ENCODE assay signal across 8 mouse cellular contexts in genomic region chr17:65782551-65783141, GRCm38 (mm10). TPM values are rescaled to one million over a fixed set of nuclear protein-coding genes. Genes with fewer than 3 reads are reported as not detected.
DNase-seq lines count a peak whose midpoint lies in the region; ATAC-seq lines count a peak whose summit lies in the region.

Ppp4r1 (plus strand) TSS chr17:65782573.

- no peaks in the 10 kb centered on the region for H3K27me3 ChIP-seq in hindbrain, embryonic 11.5 days (ENCODE audit: control insufficient read depth, insufficient read depth, low read length)

- H3K4me3 ChIP-seq in hindbrain, embryonic 11.5 days (ENCODE audit: low read depth, low read length): peak within 1 kb of the TSS; percentile 91

- H3K4me2 ChIP-seq in hindbrain, embryonic 11.5 days (replicated peaks; ENCODE audit: low read depth, low read length): peak within 1 kb of the TSS; percentile 75

- DNase-seq in MN1 (ENCODE audit: low spot score): peak; percentile 93
- DNase-seq in cerebellum, adult 9-11 months: peak; percentile 89
- DNase-seq in frontal cortex, postnatal 10 days (ENCODE audit: low spot score in 2 of 2): peak; percentile 72 to 78
- DNase-seq in hindbrain, embryonic 11.5 days (ENCODE audit: low spot score): peak; percentile 85
- peak; percentile 54 to 65 for DNase-seq in layer of hippocampus, postnatal 25 days (ENCODE audit: extremely low spot score in 1 of 2, low spot score in 1 of 2)
- peak; percentile 84 for DNase-seq in lung, postnatal 25 days (ENCODE audit: low spot score)
- DNase-seq in retina, embryonic 14.5 days (ENCODE audit: low spot score): peak; percentile 79
- peak; percentile 77 for DNase-seq in thymus, postnatal 4 days

- H3K36me3 ChIP-seq in hindbrain, embryonic 11.5 days (ENCODE audit: control insufficient read depth, insufficient read depth, low read length): no peaks in the 10 kb centered on the region

- no peaks in the 10 kb centered on the region for H3K9me3 ChIP-seq in hindbrain, embryonic 11.5 days (ENCODE audit: control insufficient read depth, low read length)

- no peaks in the 10 kb centered on the region for H3K4me1 ChIP-seq in hindbrain, embryonic 11.5 days (replicated peaks; ENCODE audit: control insufficient read depth, insufficient read depth, low read length)

- ATAC-seq in hindbrain, embryonic 11.5 days (ENCODE audit: low FRiP score): peak; percentile 89

- WGBS in hindbrain, embryonic 11.5 days: under 1% methylated on average over 78 of the region's 81 CpGs

- H3K9ac ChIP-seq in hindbrain, embryonic 11.5 days (ENCODE audit: low read depth, low read length): peak within 1 kb of the TSS; percentile 99

- peak within 1 kb of the TSS; percentile 98 for H3K27ac ChIP-seq in hindbrain, embryonic 11.5 days (ENCODE audit: low read depth, low read length)

RNA-seq across cellular contexts. Expression of gene Ppp4r1, which starts in this region (rescaled TPM):
- 48.9 and 56.8 TPM in 2 replicates for polyA plus RNA-seq in hindbrain, embryonic 11.5 days (2014; fragmentation: Nextera tagmentation; extraction: Ambion mirVana)
- total RNA-seq in layer of hippocampus, postnatal 25 days (2021): 10 to 100 TPM; 27.3 to 34.3 TPM

Comparison
In these comparisons a context has a peak if more than half of its experiments do, and no peak if none do; other contexts are left out.
1. Peak in every context shown above with its lines: DNase-seq, ATAC-seq, H3K4me3 ChIP-seq and H3K27ac ChIP-seq.